Mouse (Mus musculus) erythroblast, adult 5-6 weeks (primary cell): ENCODE measurements at regions not wholly inside any gene's neighbourhood (a gene's known extent, or its start where the extent isn't known, plus 50 kb on each side); places are given as distances from the start of the nearest gene placed in this dataset.
A peak's percentile ranks its signal among the peaks of the same experiment; 100 is the strongest.

Experiments used
- ATAC-seq: replicated peaks from 2 replicates; pipeline ENCODE4 v1.8.0; 2016; ENCODE audit warnings: moderate number of reproducible peaks, mild to moderate bottlenecking, moderate TSS enrichment, inconsistent platforms; ENCODE audit not compliant: poor library complexity, low FRiP score, severe bottlenecking

DNA sequence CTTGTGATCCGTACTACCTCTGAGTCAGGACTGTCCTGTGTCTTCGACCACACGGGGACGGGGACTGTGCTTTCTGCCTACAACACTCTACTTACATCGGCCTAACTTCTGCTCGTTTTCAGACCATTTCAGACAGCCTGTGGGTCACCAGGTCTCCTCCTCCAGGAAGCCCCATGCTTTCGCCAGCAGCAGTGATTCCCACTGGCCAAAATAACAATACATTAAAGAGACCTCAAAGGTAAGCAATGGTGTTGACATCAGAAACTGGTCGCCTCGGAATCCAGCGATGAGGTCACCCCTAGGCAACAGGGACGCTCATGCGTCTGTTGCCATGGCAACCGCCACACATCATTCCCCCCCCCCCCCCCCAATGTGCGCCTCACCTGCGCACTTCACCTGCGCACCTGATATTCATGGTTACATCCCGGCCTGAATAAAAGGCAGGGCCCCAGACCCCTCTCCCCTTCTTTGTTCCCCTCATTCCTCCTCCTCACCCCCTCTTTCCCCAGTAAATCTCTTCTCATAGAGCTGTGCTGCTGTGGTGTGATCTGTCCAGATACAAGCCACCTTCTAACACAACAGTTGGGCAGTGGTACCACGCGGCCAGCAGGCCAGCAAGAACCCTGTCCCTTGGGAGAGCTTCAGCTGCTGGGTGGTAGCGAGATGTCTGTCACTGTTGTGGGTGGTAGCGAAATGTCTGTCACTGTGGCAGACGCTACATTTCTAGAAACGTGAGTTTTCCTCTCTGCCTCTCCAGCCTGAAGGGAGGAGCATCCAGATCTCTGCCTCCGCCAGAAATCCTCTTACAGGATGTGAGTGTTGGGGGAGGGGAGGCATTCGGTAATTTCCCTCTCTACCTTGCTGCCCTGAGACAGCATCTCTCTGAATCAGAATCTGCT, 145.0 kb downstream of the Setd4 start:
- no peak for ATAC-seq

DNA sequence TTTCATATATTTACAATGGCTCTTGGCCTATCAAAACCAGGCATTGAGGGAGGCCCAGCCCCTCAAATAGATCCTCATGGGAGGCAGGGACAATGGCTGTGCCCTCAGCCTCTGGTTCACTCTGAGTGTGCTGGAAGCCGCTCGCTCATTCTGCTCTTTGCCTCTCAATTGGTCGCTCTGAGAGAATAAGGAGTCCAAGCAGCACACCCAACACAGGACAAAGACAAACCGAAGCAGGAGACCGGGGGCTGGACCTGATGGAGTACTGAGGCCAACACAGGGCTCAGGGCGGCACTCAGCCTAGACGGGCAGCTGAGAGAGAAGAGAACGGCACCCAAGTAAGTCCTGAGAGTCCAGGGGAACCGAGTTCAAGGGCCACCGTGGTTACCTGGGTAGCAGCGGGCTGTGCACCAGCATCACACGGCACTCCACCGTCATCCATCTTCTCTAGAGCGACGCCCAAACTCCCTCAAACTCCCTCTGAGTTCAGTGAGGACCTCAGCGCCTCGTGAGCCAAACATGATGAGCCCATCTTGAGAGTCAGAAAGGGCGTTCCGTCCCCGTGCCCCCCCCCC, 145.8 kb downstream of the Setd4 start:
- no peak for ATAC-seq

DNA sequence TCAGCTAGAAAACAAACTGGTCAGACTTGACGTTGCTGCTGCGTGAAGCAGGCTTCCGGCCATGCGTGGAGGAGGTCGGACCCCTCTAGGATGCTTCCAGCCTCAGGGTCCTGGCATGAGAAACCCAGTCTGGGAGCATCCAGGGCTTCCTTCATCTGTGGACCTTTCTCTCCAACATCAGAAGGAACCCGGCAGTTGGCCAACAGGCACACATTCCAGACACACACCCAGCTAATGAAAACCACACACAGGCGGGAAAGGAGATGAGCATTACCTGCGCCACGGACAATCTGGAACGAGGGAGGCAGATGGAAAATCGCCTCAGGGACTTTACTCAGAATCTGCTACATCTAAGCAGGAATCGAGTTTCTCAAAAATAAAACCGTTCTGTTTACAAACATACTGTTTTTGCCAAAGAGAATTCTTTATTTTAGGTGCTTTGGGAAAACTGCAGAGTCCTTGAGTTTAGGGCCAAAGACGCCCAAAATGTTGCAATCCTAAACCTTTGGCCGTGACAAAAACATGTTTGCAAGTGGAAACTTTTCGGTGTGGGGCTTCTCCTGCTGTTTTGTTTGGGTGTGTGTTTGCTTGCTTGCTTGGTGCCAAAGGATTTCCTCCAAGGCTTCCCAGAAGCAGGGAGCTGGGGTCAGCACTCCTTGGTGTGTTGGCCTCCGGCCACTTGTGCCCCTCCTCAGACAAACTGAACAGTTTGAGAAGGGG, 147.0 kb downstream of the Setd4 start:
- no peak for ATAC-seq

DNA sequence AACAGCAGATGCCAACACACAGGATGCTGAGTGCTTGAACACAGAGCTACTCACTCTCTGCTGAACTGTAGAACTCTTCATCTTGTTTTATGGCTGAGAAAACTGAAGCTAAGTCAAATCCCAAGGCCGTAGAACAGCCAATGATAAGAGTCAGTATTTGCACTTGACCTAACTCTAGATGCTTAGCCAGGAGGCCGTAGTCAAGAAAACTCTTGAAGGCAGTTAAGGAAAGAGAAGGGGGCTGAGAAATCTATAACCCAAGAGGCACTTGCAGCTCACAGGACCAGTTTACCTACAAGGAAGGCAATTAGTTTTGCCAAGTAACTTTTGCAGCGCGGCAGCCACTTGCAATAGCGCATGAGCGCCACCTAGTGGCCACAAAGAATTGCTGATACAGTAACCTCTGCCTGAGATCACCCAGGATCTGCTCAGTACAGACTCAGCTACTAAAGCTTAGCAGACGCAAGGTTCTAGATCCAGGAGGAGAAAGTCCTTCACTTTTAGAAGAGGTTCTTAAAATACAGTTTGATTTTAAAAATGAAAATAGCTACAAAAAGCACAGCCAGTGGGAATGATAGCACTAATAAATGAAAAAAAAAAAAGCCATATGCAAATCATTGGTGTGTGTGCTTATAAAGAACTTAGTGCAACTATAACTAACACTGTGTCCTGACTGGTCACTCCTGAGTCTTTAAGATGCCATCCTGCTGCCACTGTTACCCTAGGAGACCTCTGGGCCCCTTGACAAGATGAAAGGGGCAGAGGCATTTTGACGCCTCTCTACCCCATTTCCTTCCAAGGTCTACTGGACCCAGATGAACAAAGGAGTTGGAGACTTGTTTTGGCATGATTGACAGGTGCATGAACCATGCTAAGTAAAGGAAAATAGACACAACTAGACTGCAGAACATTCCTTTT, 149.5 kb downstream of the Setd4 start:
- ATAC-seq = peak; percentile 64

DNA sequence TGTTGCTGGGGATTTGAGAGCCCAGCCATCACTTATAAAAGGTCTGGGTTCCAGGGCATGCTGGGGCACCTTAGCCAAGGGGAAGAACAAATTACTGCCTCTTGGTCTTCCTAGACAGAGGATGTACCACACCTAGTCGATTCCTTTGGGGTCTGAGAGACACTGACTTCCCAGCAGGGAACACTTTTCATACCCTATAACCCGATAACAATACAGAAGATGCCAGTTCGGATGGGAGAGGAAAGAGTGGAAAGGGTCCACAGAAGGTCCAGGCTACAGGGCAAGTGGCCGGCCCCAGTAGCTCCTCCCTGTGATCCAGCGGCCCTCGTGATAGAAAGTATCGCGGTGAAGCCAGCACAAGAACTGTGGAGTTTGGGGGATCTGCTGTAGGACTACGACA, 150.8 kb downstream of the Setd4 start:
- no peak for ATAC-seq

DNA sequence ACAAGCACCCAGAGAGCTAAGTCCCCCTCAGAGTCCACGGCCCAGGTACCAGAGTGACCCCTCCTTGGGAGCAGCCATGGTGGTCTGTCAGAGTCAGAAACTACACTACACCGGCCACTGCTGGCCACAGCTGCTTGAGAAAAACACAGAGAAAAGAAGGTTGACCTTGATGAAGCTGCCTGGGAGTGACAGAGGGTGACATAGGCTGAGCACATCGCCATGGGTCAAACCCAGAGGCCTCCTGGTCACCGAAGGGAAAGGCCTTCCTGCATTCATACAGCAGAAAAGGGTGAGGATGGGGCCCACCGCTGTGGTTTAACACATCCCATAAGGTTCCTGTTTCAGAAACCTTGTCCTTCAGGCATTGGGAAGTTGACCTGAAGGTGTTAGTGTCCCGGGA, 153.0 kb downstream of the Setd4 start:
- no peak for ATAC-seq

DNA sequence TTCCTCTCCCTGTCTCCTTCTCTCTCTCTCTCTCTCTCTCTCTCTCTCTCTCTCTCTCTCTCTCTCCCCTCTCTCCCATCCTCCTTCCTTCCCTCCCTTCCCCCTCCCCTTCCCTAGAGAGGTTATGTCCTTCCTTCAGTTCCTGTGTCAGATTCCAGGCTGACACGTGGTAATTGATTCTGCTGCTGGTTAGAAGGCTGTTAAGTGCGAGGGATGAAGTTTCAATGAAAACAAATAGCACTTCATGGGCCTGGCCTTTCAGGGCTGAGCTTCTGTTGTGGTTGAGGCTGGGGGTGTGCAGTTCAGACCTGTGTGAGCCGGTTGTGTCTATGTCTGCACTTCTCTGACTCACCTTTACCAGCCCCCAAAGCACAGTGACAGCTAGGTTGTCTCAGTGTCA, 153.9 kb downstream of the Setd4 start:
- no peak for ATAC-seq

DNA sequence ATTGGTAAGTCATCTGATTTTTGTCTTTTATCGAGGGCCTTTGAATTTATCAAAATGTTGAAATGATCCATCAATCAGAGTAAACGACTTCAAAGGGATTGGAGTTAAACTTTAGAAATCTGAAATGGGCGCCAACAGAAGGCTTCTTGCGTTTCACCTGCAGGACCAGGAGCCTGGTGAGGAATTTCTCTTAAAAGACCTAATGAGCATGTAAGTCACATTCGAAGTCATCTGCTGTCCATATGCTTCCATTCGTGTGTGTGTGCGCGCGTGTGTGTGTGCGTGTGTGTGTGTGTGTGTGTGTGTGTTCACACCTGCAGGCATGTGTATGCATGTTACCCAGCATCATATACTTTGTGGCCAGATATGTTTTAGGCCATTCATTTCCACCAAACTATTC, 155.7 kb downstream of the Setd4 start:
- ATAC-seq = no peak

DNA sequence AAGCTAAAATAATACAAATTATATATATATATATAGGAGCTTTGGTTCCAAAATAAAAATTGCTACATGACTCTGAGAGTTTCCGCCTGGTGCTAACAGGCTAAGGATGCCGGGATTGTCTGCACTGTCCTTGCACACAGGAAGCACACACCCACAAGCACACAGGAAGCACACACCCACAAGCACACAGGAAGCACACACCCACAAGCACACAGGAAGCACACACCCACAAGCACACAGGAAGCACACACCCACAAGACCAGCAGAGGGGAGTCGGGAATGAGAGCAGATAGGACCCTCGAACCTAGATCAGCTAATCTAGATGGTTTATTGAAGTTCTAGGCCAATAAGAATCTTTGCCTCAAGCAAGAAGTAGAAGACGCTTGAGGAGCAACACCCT, 156.9 kb downstream of the Setd4 start:
- ATAC-seq = no peak

DNA sequence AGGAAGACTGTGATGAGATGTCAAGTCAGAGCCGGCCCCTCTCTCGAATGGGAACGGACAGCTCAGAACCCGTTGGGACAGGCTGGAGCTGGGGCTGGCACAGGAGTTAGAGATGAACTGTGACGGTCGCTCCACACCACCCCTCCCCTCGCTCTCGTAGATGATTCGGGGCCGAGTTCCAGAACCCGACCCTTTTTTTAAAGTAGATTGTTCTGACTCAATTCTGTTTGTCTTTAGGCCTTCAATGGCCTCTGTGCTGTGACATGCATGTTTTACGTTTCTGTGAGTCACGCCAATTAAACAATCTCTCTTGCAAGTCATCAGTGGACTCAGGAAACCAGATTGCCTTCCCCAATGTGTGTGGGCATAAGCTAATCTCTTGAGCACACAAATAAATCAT, 157.7 kb downstream of the Setd4 start:
- ATAC-seq = no peak

DNA sequence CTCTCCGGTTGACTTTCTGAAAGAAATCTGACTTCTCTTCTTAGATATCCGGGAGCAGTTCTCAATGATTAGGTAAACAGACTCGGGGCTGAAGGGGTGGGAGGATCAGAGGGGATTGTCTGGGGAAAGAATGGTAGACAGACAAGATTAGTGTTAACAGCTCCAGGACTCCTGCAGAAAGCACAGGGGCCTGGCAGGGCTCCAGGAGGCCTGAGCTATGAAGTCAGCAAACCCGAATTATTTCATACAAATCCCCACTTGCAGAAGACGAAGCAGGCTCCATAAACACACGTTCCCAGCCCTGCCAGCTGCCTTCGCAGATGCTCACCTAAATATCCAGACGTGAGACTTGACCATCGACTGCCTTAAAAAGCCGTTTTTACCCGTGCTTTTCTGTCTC, 161.0 kb downstream of the Setd4 start:
- no peak for ATAC-seq

DNA sequence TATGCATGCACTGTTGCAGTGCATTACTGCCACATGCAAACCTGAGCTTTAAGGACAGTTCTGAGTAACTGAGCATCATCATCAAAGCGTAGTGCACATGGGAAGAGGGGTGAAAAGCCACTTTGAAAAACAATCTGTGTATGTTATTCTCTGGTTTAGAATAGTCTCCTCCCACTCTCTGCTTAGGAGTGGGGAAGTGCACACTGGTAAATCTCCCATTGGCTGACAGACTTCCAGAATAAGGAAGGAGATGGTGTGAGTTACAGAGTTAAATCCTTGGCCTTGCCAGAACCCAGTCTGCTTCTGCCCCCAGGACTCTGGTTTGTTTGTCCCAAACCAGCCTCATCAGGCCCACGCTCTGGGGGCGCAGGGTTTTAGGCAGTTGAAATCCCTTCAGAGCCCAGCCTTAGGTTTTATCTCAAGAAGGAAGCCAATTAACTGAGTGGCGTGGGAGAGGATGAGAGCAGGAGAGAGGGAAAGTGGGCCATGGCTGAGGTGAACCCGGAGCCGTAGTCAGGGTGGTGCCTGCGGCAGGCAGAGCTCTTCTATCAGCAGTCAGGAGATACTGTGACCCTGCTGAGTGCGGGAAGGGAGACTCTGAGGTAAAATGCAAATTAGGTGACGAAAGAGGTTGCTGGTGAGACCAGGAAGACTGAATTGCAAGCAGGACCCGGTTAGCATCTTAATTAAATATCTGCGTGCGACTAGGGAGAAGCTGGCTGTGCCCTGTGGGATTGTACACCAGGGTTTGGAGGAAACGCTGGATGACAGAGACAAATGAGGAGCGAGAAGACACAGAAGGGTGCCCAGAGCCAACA, 166.0 kb downstream of the Setd4 start:
- ATAC-seq = no peak

DNA sequence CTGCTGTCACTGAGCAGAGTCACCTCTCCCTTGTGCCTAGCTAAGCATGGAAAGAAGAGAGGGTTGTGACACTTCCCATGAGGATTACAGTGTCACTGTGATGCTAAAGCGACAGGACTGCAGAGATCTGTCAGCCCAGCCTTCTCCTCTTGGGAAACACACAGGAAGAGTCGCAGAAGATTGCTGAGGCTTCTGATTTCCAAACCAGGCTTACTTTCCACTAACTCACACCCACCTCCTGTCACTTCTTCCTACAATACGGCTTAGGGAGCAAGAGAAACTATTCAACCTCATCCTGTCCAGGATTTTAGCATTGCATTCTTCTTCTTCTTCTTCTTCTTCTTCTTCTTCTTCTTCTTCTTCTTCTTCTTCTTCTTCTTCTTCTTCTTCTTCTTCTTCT, 167.1 kb downstream of the Setd4 start:
- no peak for ATAC-seq

DNA sequence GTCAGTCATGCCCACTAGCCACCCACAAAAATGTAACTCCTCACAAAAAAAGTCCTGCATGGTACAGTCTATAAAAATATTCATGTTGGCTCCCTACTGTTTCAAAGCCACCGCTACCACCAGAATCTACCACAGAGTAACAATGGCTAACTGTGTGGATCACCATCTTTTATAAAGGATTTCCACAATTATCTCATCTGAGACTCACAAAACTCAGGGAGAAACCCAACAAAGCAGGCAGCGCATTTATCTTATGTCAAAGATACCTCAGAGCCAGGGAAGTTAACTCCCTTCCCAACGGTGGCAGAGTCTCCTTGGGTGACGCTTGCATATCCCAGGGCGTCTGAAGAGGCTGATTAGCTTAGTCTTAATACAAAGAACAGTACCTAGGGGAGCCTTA, 172.5 kb downstream of the Setd4 start:
- ATAC-seq = no peak

DNA sequence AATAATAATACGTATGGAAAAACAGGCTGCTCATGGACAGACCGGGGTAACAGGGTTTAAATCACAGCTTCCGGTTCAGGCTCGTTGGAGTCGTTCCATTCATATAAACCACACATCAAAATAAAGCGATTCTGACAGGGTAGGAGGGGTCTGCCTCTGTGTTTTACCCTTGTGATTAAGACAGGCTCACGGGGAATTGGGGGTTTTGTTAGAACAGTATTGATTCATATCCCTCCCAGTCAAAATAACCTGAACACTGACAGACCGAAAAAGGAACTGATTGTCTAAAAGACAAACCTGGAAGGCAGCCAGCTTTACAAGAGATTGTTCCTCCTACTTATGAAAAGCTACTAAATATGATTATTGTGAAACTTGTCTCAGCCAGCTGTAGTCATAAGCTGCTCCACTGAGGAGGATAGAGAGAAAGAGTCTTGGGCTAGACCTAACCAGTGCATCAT, 174.5 kb downstream of the Setd4 start:
- no peak for ATAC-seq

DNA sequence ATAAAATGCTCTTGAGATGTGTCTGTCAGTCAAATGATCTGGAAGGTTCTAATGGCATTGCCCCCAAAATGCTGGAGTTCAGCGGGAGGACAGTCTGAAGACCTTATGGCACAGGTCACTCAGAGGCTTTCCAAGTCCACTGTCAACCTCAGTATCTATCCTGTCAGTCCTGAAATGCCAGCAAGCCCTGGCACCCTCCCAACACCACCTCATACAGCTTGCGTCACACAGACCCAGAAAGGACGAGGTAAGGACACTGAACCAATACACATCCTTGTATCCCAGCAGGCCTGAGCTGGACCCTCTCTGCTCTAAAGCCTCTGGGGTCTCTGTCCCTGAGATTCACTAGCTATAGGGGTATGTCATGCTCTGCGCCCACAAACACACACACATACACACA, 176.6 kb downstream of the Setd4 start:
- ATAC-seq = no peak

DNA sequence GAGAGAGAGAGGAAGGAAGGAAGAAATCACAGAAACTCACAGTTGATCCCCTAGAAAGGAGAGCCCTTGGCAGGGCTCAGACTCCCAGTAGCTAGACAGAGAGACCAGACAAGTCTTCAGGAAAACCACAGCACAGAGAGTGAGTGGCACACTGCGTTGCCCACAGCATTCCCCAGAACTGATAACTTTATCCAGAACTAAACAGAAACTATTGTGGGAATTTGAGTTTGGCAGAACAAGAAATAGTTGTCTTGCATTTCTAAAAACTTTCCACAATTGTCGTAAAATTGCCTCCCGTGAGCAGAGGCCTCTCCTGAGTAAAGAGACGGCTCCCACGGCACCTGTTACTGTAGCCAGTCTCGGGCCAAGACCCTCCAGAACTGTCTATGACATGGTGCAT, 178.1 kb downstream of the Setd4 start:
- ATAC-seq = no peak

DNA sequence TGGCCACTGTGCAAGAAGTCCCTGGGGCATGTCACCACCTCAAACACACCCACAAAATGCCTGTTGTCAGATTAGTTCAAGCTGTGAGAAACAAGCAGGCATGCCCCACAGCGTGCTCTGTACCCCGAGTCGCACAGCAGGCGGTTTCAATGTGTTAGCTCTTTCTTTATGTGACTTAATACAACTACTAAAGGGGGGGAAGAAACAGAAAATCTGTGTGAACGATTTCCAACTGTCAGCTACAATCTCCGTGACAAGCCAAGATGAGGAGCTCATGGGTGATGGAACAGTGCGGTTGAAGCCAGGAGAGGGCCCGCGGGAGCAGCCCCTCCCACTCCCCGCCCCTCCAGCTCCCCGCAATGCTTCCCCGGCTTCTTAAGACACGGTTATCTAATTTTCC, 180.7 kb downstream of the Setd4 start:
- ATAC-seq = no peak

DNA sequence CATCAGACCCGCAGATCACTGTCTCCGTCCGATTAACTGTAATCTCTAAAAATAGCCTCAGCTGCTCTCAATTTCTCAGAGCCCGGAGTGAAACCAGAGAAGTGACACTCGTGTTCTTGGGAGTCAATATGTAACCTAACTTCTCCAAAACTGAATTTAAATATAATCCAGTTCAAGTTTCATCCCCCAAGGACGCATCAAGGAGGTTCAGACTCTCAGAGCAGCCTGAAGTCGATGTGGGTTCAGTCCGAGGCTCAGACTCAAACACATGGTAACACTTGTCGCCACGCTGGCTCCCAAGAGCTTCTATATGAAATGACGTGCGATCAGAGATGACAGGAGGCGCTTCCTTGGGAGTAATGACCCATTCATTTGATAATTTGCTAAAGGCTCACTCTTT, 181.6 kb downstream of the Setd4 start:
- ATAC-seq = no peak
